Mouse (Mus musculus) lung, embryonic 16.5 days (tissue): ENCODE measurements around the gene Arfgef2. TPM values are rescaled to one million over a fixed set of nuclear protein-coding genes. Genes with fewer than 3 reads are reported as not detected.

Experiments used
- ATAC-seq: fragments of 200-750 bp; cut with Nextera tagmentation; 2 replicates; pipeline ENCODE4 v1.8.0; 2017; ENCODE audit warnings: low read depth, mild to moderate bottlenecking, moderate library complexity
- H3K27ac ChIP-seq: fragments of 300-500 bp; sonication (generic); 2 replicates; pipeline ENCODE4 v1.5.1; 2014; ENCODE audit warnings: mild to moderate bottlenecking, control low read depth, low read length
- H3K27me3 ChIP-seq: fragments of 300-500 bp; sonication (generic); 2 replicates; pipeline ENCODE4 v1.6.1; 2014; ENCODE audit warnings: low read depth, low read length, mixed read lengths; ENCODE audit not compliant: control insufficient read depth, insufficient read depth
- H3K36me3 ChIP-seq: fragments of 300-500 bp; sonication (generic); 2 replicates; pipeline ENCODE4 v1.6.1; 2014; ENCODE audit warnings: low read length; ENCODE audit not compliant: control insufficient read depth, insufficient read depth
- H3K4me1 ChIP-seq: fragments of 300-500 bp; sonication (generic); replicated peaks from 2 replicates; pipeline ENCODE4 v1.6.1; 2014; ENCODE audit warnings: low read length, mixed read lengths; ENCODE audit not compliant: control insufficient read depth, insufficient read depth
- H3K4me2 ChIP-seq: fragments of 300-500 bp; sonication (generic); 2 replicates; pipeline ENCODE4 v1.6.1; 2014; ENCODE audit warnings: low read depth, low read length, control low read depth
- H3K4me3 ChIP-seq: fragments of 300-500 bp; sonication (generic); 2 replicates; pipeline ENCODE4 v1.5.1; 2014; ENCODE audit warnings: mild to moderate bottlenecking, low read length, control low read depth
- H3K9ac ChIP-seq: fragments of 300-500 bp; sonication (generic); 2 replicates; pipeline ENCODE4 v1.6.1; 2014; ENCODE audit warnings: low read length, control low read depth
- H3K9me3 ChIP-seq: fragments of 300-500 bp; sonication (generic); 2 replicates; pipeline ENCODE4 v1.6.1; 2016; ENCODE audit warnings: low read length; ENCODE audit not compliant: control insufficient read depth
- WGBS: fragments of 180-500 bp; shearing (Covaris S2); extraction: QIAGEN DNeasy Blood & Tissue Kit; methylation state at CpG from one replicate; pipeline ENCODE4 v1.1.7; 2014; 5-methylcytosine and 5-hydroxymethylcytosine counted together
- polyA plus RNA-seq: library from polyadenylated mRNA; unstranded; fragments of >200 nt; fragmentation: Nextera tagmentation; extraction: Ambion mirVana; gene quantifications from 2 replicates; pipeline ENCODE4 v1.2.1, GENCODE M21; 2015

Arfgef2 gene
- 5.8 and 6.1 TPM in 2 replicates for polyA plus RNA-seq

DNA sequence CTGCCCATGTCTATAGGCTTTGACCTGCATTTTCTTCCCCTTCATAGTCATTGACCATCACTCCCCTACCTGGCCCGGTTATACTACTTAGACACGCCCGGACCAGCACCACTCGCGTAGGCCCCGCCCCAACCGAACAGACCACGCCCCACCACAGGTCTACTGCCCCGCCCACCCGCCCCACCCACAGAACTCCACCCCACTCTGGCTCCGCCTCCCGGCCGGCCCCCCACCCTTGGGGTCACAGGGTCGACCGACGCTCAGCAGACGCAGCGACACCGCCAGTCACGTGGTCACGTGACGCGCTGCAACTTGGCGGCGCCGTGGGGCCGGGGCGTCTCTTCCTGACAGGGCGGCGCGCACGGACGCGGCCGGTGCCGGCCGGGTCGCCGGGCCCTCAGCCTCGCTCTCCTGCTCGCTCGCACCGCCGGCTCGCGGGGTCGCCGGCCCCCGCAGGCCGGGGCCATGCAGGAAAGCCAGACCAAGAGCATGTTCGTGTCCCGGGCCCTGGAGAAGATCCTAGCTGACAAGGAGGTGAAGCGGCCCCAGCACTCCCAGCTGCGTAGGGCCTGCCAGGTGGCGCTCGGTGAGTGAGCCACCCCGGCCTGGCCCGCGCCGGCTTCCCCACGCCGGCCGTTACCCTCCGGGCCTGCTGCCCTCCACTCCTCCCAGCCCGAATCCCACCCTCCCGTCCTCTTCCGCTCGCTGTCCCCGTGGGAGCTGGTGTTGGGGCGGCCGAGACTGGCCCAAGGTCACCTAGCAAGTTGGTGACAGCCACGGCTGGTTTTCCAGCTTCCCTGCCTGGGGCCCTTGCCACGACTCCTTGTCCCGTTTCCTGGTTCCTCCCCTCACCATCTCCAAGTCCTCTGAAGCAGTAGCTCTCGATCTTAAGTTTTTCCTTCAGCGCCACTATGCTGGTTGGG lies at the start of gene Arfgef2:
Arfgef2 (plus strand) TSS at position 339 of the 923 bp plus-strand sequence.
- Histone ChIP-seq H3K36me3 (no peaks in the 10 kb centered on the region), H3K4me3 (peak within 1 kb of the TSS; percentile 86), H3K27ac (peak within 1 kb of the TSS; percentile 80), H3K9me3 (no peaks in the 10 kb centered on the region), H3K4me1 (peaks cover 9% of the 10 kb centered on the region), H3K27me3 (no peaks in the 10 kb centered on the region), H3K9ac (peak within 1 kb of the TSS; percentile 90), H3K4me2 (peak within 1 kb of the TSS; percentile 94)
- ATAC-seq: peak; percentile 93
- under 1% methylated on average over 66 of the region's 76 CpGs for WGBS

GRCm38 (mm10) chr2:166757969-166758368 lies 47.4 kb upstream of the Arfgef2 start:
- Histone ChIP-seq H3K4me2 (no peak overlapping the region), H3K4me3 (no peak overlapping the region), H3K9ac (no peak overlapping the region), H3K27ac (no peak overlapping the region), H3K36me3 (no peaks in the 10 kb centered on the region), H3K4me1 (no peaks in the 10 kb centered on the region), H3K9me3 (no peaks in the 10 kb centered on the region), H3K27me3 (no peaks in the 10 kb centered on the region)
- ATAC-seq: no peak; the same call in 1 of the 2 replicates
- 9% methylated on average over 3 of the region's 3 CpGs for WGBS

DNA sequence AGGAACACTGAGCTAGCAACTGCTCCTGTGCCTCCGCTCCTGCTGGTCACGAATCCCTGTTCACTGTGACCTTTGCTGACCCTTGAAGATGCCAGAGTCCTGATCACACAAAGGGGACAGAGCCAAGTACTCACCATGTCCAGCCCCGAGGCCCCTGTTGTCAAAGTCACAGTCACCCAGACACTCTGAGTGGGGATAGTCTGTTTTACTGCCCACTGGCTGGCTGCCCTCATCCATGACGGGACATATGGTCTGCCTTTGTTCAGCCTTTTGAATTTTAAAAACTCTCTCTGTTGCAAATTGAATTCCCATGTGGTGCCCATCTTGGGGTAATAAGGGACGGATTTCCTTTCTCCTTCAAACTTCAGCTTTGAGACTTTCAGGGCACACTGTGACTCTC lies 41.3 kb upstream of the Arfgef2 start:
- Histone ChIP-seq H3K27ac (no peak overlapping the region), H3K27me3 (no peaks in the 10 kb centered on the region), H3K9ac (no peak overlapping the region), H3K36me3 (no peaks in the 10 kb centered on the region), H3K4me3 (no peak overlapping the region), H3K9me3 (no peaks in the 10 kb centered on the region), H3K4me1 (no peaks in the 10 kb centered on the region), H3K4me2 (no peak overlapping the region)
- 43% methylated on average over 5 of the region's 5 CpGs for WGBS
- no peak for ATAC-seq

GRCm38 (mm10) chr2:166767591-166767990 lies 37.8 kb upstream of the Arfgef2 start:
- 73% methylated on average over 9 of the region's 9 CpGs for WGBS
- no peaks in the 10 kb centered on the region for H3K9me3 ChIP-seq
- no peaks in the 10 kb centered on the region for H3K36me3 ChIP-seq

GRCm38 (mm10) chr2:166771396-166771795 lies 34.0 kb upstream of the Arfgef2 start:
- Histone ChIP-seq H3K27ac (peak overlapping the region; percentile 39; the same call in 1 of the 2 replicates), H3K36me3 (no peaks in the 10 kb centered on the region), H3K9ac (peak overlapping the region; percentile 4; the same call in 1 of the 2 replicates), H3K9me3 (no peaks in the 10 kb centered on the region), H3K27me3 (no peaks in the 10 kb centered on the region), H3K4me1 (0 out of 2 replicates have a peak, but pooled peaks cover 3% of the 10 kb centered on the region), H3K4me2 (no peak overlapping the region), H3K4me3 (no peak overlapping the region)
- peak; percentile 88 for ATAC-seq
- 29% methylated on average over 11 of the region's 11 CpGs for WGBS

More at GRCm38 (mm10) chr2:166767591-166767990, 37.8 kb upstream of the Arfgef2 start:
- H3K4me1 ChIP-seq: 0 out of 2 replicates have a peak, but pooled peaks cover 3% of the 10 kb centered on the region
- H3K9ac ChIP-seq: no peak overlapping the region
- no peak overlapping the region for H3K4me2 ChIP-seq
- H3K27me3 ChIP-seq: no peaks in the 10 kb centered on the region
- no peak for ATAC-seq
- H3K27ac ChIP-seq: no peak overlapping the region
- no peak overlapping the region for H3K4me3 ChIP-seq

- ATAC-seq: no peak
- H3K9ac ChIP-seq: no peak overlapping the region
- no peaks in the 10 kb centered on the region for H3K27me3 ChIP-seq
- no peak overlapping the region for H3K27ac ChIP-seq
- H3K9me3 ChIP-seq: no peaks in the 10 kb centered on the region
- WGBS: 75% methylated on average over 9 of the region's 10 CpGs
- no peak overlapping the region for H3K4me3 ChIP-seq
- no peak overlapping the region for H3K4me2 ChIP-seq
- H3K4me1 ChIP-seq: 0 out of 2 replicates have a peak, but pooled peaks cover 3% of the 10 kb centered on the region
- no peaks in the 10 kb centered on the region for H3K36me3 ChIP-seq
These were observed 31.8 kb upstream of the Arfgef2 start for GRCm38 (mm10) chr2:166773587-166773986.

DNA sequence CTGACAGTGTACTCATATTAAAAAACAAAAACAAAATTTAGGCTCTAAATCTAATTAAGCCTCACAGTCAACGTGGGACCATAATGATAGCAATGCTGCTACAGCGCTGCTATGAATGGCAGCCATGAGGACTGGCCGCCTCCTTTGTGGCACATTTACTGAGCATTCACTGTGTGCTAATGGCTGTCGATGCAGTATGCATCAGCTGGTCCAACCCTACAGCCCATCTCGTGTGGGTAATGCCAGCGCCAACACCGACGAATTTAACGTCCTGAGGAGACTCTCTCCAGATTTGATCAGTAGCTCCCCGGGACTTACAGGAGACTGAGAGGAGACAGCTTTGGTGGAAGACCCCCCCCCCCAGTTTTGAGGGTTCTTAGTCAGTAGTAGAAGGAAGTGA lies 31.1 kb upstream of the Arfgef2 start:
- ATAC-seq: no peak
- no peaks in the 10 kb centered on the region for H3K27me3 ChIP-seq
- no peaks in the 10 kb centered on the region for H3K9me3 ChIP-seq
- no peak overlapping the region for H3K27ac ChIP-seq
- no peak overlapping the region for H3K4me2 ChIP-seq
- H3K9ac ChIP-seq: no peak overlapping the region
- no peaks in the 10 kb centered on the region for H3K36me3 ChIP-seq
- no peak overlapping the region for H3K4me3 ChIP-seq
- 79% methylated on average over 10 of the region's 10 CpGs for WGBS
- H3K4me1 ChIP-seq: 0 out of 2 replicates have a peak, but pooled peaks cover 3% of the 10 kb centered on the region

GRCm38 (mm10) chr2:166775357-166775893 lies 30.0 kb upstream of the Arfgef2 start:
- no peak overlapping the region for H3K4me3 ChIP-seq
- no peak overlapping the region for H3K27ac ChIP-seq
- ATAC-seq: no peak
- H3K4me1 ChIP-seq: 0 out of 2 replicates have a peak, but pooled peaks cover 3% of the 10 kb centered on the region
- no peaks in the 10 kb centered on the region for H3K9me3 ChIP-seq
- H3K36me3 ChIP-seq: no peaks in the 10 kb centered on the region
- 75% methylated on average over 11 of the region's 11 CpGs for WGBS
- H3K4me2 ChIP-seq: no peak overlapping the region
- no peaks in the 10 kb centered on the region for H3K27me3 ChIP-seq
- H3K9ac ChIP-seq: no peak overlapping the region

GRCm38 (mm10) chr2:166776272-166776671 lies 29.1 kb upstream of the Arfgef2 start:
- no peaks in the 10 kb centered on the region for H3K36me3 ChIP-seq
- 7% methylated on average over 2 of the region's 2 CpGs for WGBS
- H3K27me3 ChIP-seq: no peaks in the 10 kb centered on the region
- H3K4me3 ChIP-seq: no peak overlapping the region
- no peak for ATAC-seq
- H3K9ac ChIP-seq: no peak overlapping the region
- H3K4me2 ChIP-seq: no peak overlapping the region
- H3K4me1 ChIP-seq: 0 out of 2 replicates have a peak, but pooled peaks cover under 1% of the 10 kb centered on the region
- no peak overlapping the region for H3K27ac ChIP-seq
- no peaks in the 10 kb centered on the region for H3K9me3 ChIP-seq
